10 mouse cellular contexts compared by ENCODE assay signal in genomic region chr17:45973214-45973613, GRCm38 (mm10). TPM values are rescaled to one million over a fixed set of nuclear protein-coding genes. Genes with fewer than 3 reads are reported as not detected.
DNase-seq lines count a peak whose midpoint lies in the region; ATAC-seq lines count a peak whose summit lies in the region.
"Had no signal": no experiment of that assay in that cellular context is flagged by ENCODE, and none has a peak within 500 bp of the region (broad histone marks: within the 10 kb centered on the region; RNA-seq: fewer than 3 reads in every experiment).

No protein-coding gene starts in this region.

- WGBS in liver, embryonic 13.5 days (ENCODE audit: insufficient replicate concordance) = 9% methylated on average over 7 of the region's 7 CpGs

- H3K9me3 ChIP-seq in liver, embryonic 13.5 days (replicated peaks) = no peaks in the 10 kb centered on the region

- H3K4me3 ChIP-seq in liver, embryonic 13.5 days (replicated peaks) = no peak overlapping the region

- H3K27ac ChIP-seq in liver, embryonic 13.5 days = peak overlapping the region; percentile 75

- ATAC-seq in liver, embryonic 13.5 days (ENCODE audit: low read depth) = peak; percentile 83
- no peak for ATAC-seq in erythroid progenitor cell, adult 5-6 weeks (replicated peaks; ENCODE audit: low FRiP score, poor library complexity, severe bottlenecking)

- no peaks in the 10 kb centered on the region for H3K36me3 ChIP-seq in liver, embryonic 13.5 days

- H3K27me3 ChIP-seq in liver, embryonic 13.5 days = no peaks in the 10 kb centered on the region

- peak; percentile 41 for DNase-seq in c-Kit-positive CD71-positive TER-119-negative erythroid progenitor cells, embryonic 14.5 days (ENCODE audit: low read depth)
- peak; percentile 91 for DNase-seq in kidney, adult 9 months
- DNase-seq in liver, embryonic 13.5 days = peak; percentile 22
- DNase-seq in lung, postnatal 36 days = peak; percentile 73
- no peak for DNase-seq in cerebellum, postnatal 25 days
- DNase-seq in heart, adult 9 months (ENCODE audit: low spot score in 2 of 2) = no peak
- no peak for DNase-seq in retina, postnatal 1 day
- DNase-seq: adrenal gland, postnatal 25 days; cerebellum, postnatal 36 days had no signal

- H3K4me1 ChIP-seq in liver, embryonic 13.5 days (replicated peaks) = peaks cover 58% of the 10 kb centered on the region

- H3K4me2 ChIP-seq in liver, embryonic 13.5 days = peak overlapping the region; percentile 38

- H3K9ac ChIP-seq in liver, embryonic 13.5 days = 0 out of 2 replicates have a peak overlapping the region, but pooled peaks have one; percentile 7

RNA-seq across cellular contexts. Expression of gene Vegfa, which starts 59.0 kb away (rescaled TPM):
- 1.2 and 1.3 TPM in 2 replicates for polyA plus RNA-seq in liver, embryonic 13.5 days (2015; fragmentation: Nextera tagmentation; extraction: Ambion mirVana)
- 0.42 and 11.2 TPM in 2 replicates for total RNA-seq in erythroid progenitor cell, adult 5-6 weeks (2015; ENCODE audit: low replicate concordance)
- total RNA-seq in erythroid progenitor cell, adult 5-6 weeks (2017; ENCODE audit: low replicate concordance) = 3.5 and 6.4 TPM in 2 replicates

Comparison
In these comparisons a context has a peak if more than half of its experiments do, and no peak if none do; other contexts are left out.
1. DNase-seq: peak in c-Kit-positive CD71-positive TER-119-negative erythroid progenitor cells, embryonic 14.5 days (single experiment), kidney, adult 9 months (single experiment), liver, embryonic 13.5 days (single experiment) and lung, postnatal 36 days (single experiment); none in cerebellum, postnatal 25 days (0 of 2), heart, adult 9 months (0 of 2) and retina, postnatal 1 day (single experiment).